Mouse (Mus musculus) hindbrain, embryonic 16.5 days (tissue): Measurements from ENCODE around the gene B4galnt1. TPM values are rescaled to one million over a fixed set of nuclear protein-coding genes. Genes with fewer than 3 reads are reported as not detected.
"Not testable (repeated sequence)": the region's sequence is repeated elsewhere in the genome, so short reads cannot be mapped to it uniquely, and the experiment has no call there.

Experiments
- ATAC-seq: fragments of 200-750 bp; cut with Nextera tagmentation; 2 replicates; pipeline ENCODE4 v1.8.0; 2017; ENCODE audit warnings: moderate TSS enrichment, moderate library complexity
- H3K27ac ChIP-seq: fragments of 300-500 bp; sonication (generic); 2 replicates; pipeline ENCODE4 v1.5.1; 2014; ENCODE audit warnings: low read depth, mild to moderate bottlenecking, control low read depth, low read length, moderate library complexity
- H3K27me3 ChIP-seq: fragments of 300-500 bp; sonication (generic); replicated peaks from 2 replicates; pipeline ENCODE4 v1.6.1; 2014; ENCODE audit warnings: low read length; ENCODE audit not compliant: control insufficient read depth, insufficient read depth
- H3K36me3 ChIP-seq: fragments of 300-500 bp; sonication (generic); 2 replicates; pipeline ENCODE4 v1.6.1; 2014; ENCODE audit warnings: mild to moderate bottlenecking, low read length, moderate library complexity, mixed read lengths; ENCODE audit not compliant: control insufficient read depth, insufficient read depth
- H3K4me1 ChIP-seq: fragments of 300-500 bp; sonication (generic); 2 replicates; pipeline ENCODE4 v1.6.1; 2014; ENCODE audit warnings: low read depth, low read length; ENCODE audit not compliant: control insufficient read depth, insufficient read depth
- H3K4me2 ChIP-seq: fragments of 300-500 bp; sonication (generic); 2 replicates; pipeline ENCODE4 v1.6.1; 2014; ENCODE audit warnings: mild to moderate bottlenecking, low read length, control low read depth, moderate library complexity
- H3K4me3 ChIP-seq: fragments of 300-500 bp; sonication (generic); 2 replicates; pipeline ENCODE4 v1.5.1; 2014; ENCODE audit warnings: mild to moderate bottlenecking, low read length, control low read depth, moderate library complexity
- H3K9ac ChIP-seq: fragments of 300-500 bp; sonication (generic); 2 replicates; pipeline ENCODE4 v1.6.1; 2014; ENCODE audit warnings: low read depth, mild to moderate bottlenecking, control low read depth, low read length, moderate library complexity
- H3K9me3 ChIP-seq: fragments of 300-500 bp; sonication (generic); 2 replicates; pipeline ENCODE4 v1.6.1; 2014; ENCODE audit warnings: mild to moderate bottlenecking, low read length, moderate library complexity; ENCODE audit not compliant: control insufficient read depth
- WGBS: fragments of 180-500 bp; shearing (Covaris S2); extraction: QIAGEN DNeasy Blood & Tissue Kit; methylation state at CpG from one replicate; pipeline ENCODE4 v1.1.7; 2014; 5-methylcytosine and 5-hydroxymethylcytosine counted together
- polyA plus RNA-seq: library from polyadenylated mRNA; unstranded; fragments of >200 nt; fragmentation: Nextera tagmentation; extraction: Ambion mirVana; gene quantifications from 2 replicates; pipeline ENCODE4 v1.2.1, GENCODE M21; 2015

The B4galnt1 gene
- polyA plus RNA-seq, 1 experiment from 2014 or later: 59.0 TPM

- H3K27ac ChIP-seq: no peak overlapping the region
- ATAC-seq: no peak
- H3K4me1 ChIP-seq: no peaks in the 10 kb centered on the region
- H3K9me3 ChIP-seq: no peaks in the 10 kb centered on the region
- no peaks in the 10 kb centered on the region for H3K27me3 ChIP-seq
- no peak overlapping the region for H3K4me3 ChIP-seq
- WGBS: 86% methylated on average over 18 of the region's 18 CpGs
- H3K9ac ChIP-seq: no peak overlapping the region
- no peak overlapping the region for H3K4me2 ChIP-seq
- H3K36me3 ChIP-seq: no peaks in the 10 kb centered on the region
These were observed 26.5 kb upstream of the B4galnt1 start for GRCm38 (mm10) chr10:127138328-127139141.

GRCm38 (mm10) chr10:127140971-127141370 is 24.1 kb upstream of the B4galnt1 start:
- Histone ChIP-seq H3K9ac (no peak overlapping the region), H3K4me3 (no peak overlapping the region), H3K9me3 (no peaks in the 10 kb centered on the region), H3K36me3 (no peaks in the 10 kb centered on the region), H3K4me2 (no peak overlapping the region), H3K27ac (no peak overlapping the region), H3K27me3 (no peaks in the 10 kb centered on the region), H3K4me1 (no peaks in the 10 kb centered on the region)
- 90% methylated on average over 11 of the region's 11 CpGs for WGBS
- ATAC-seq: no peak

- Histone ChIP-seq H3K4me1 (no peaks in the 10 kb centered on the region), H3K9ac (no peak overlapping the region), H3K4me3 (no peak overlapping the region), H3K27ac (no peak overlapping the region), H3K36me3 (no peaks in the 10 kb centered on the region), H3K4me2 (no peak overlapping the region), H3K27me3 (no peaks in the 10 kb centered on the region), H3K9me3 (no peaks in the 10 kb centered on the region)
- no peak for ATAC-seq
- WGBS: 83% methylated on average over 8 of the region's 8 CpGs
These were observed 23.5 kb upstream of the B4galnt1 start for GRCm38 (mm10) chr10:127141500-127141899.

GRCm38 (mm10) chr10:127143228-127143627 is 21.8 kb upstream of the B4galnt1 start:
- Histone ChIP-seq H3K4me2 (no peak overlapping the region), H3K27me3 (no peaks in the 10 kb centered on the region), H3K36me3 (no peaks in the 10 kb centered on the region), H3K27ac (no peak overlapping the region), H3K4me1 (no peaks in the 10 kb centered on the region), H3K9ac (no peak overlapping the region), H3K4me3 (no peak overlapping the region), H3K9me3 (no peaks in the 10 kb centered on the region)
- WGBS: 83% methylated on average over 8 of the region's 8 CpGs
- no peak for ATAC-seq

GRCm38 (mm10) chr10:127144536-127144935 is 20.5 kb upstream of the B4galnt1 start:
- H3K36me3 ChIP-seq: no peaks in the 10 kb centered on the region
- no peak overlapping the region for H3K4me2 ChIP-seq
- no peak overlapping the region for H3K9ac ChIP-seq
- no peaks in the 10 kb centered on the region for H3K4me1 ChIP-seq
- no peak overlapping the region for H3K27ac ChIP-seq
- no peak for ATAC-seq
- H3K4me3 ChIP-seq: no peak overlapping the region
- H3K9me3 ChIP-seq: no peaks in the 10 kb centered on the region
- 90% methylated on average over 7 of the region's 7 CpGs for WGBS
- no peaks in the 10 kb centered on the region for H3K27me3 ChIP-seq

GRCm38 (mm10) chr10:127145303-127145702 is 19.7 kb upstream of the B4galnt1 start:
- Histone ChIP-seq H3K4me2 (no peak overlapping the region), H3K36me3 (no peaks in the 10 kb centered on the region), H3K9me3 (no peaks in the 10 kb centered on the region), H3K4me3 (no peak overlapping the region), H3K4me1 (no peaks in the 10 kb centered on the region), H3K27ac (no peak overlapping the region), H3K27me3 (no peaks in the 10 kb centered on the region), H3K9ac (no peak overlapping the region)
- WGBS: 90% methylated on average over 5 of the region's 5 CpGs
- ATAC-seq: no peak

- Histone ChIP-seq H3K9ac (no peak overlapping the region), H3K36me3 (no peaks in the 10 kb centered on the region), H3K27ac (no peak overlapping the region), H3K27me3 (no peaks in the 10 kb centered on the region), H3K4me2 (no peak overlapping the region), H3K9me3 (no peaks in the 10 kb centered on the region), H3K4me1 (no peaks in the 10 kb centered on the region), H3K4me3 (no peak overlapping the region)
- WGBS: 70% methylated on average over 6 of the region's 6 CpGs
- ATAC-seq: no peak
These were observed 17.9 kb upstream of the B4galnt1 start for GRCm38 (mm10) chr10:127147135-127147534.

- Histone ChIP-seq H3K9ac (no peak overlapping the region), H3K4me1 (no peaks in the 10 kb centered on the region), H3K36me3 (no peaks in the 10 kb centered on the region), H3K27me3 (no peaks in the 10 kb centered on the region), H3K27ac (no peak overlapping the region), H3K4me2 (no peak overlapping the region), H3K4me3 (no peak overlapping the region), H3K9me3 (no peaks in the 10 kb centered on the region)
- no peak for ATAC-seq
- WGBS: 82% methylated on average over 4 of the region's 4 CpGs
These were observed 14.6 kb upstream of the B4galnt1 start for GRCm38 (mm10) chr10:127150471-127150872.

- not testable (repeated sequence) for H3K36me3 ChIP-seq, H3K27ac ChIP-seq, H3K4me2 ChIP-seq, H3K4me3 ChIP-seq, ATAC-seq, H3K9me3 ChIP-seq, H3K9ac ChIP-seq, H3K4me1 ChIP-seq, H3K27me3 ChIP-seq
- WGBS: 91% methylated on average over 3 of the region's 3 CpGs
These were observed 13.8 kb upstream of the B4galnt1 start for GRCm38 (mm10) chr10:127151233-127151632.
